Mouse (Mus musculus) thymus, adult 2 months (tissue): ENCODE data around the gene Tubg2.

ENCODE experiments used
- CTCF ChIP-seq: fragments of 200-500 bp; IDR thresholded peaks from 2 replicates; pipeline ENCODE4 v1.5.1; 2012; ENCODE audit warnings: mild to moderate bottlenecking, control low read depth, low read length, moderate library complexity, borderline replicate concordance; ENCODE audit not compliant: control insufficient read depth, poor library complexity, insufficient read depth; ENCODE audit errors: extremely low read depth
- POLR2A ChIP-seq: fragments of 200-500 bp; IDR thresholded peaks from 2 replicates; pipeline ENCODE4 v1.6.1; 2012; ENCODE audit warnings: mild to moderate bottlenecking, low read length, control low read depth, moderate library complexity; ENCODE audit not compliant: control insufficient read depth, poor library complexity, insufficient read depth; ENCODE audit errors: extremely low read depth

DNA sequence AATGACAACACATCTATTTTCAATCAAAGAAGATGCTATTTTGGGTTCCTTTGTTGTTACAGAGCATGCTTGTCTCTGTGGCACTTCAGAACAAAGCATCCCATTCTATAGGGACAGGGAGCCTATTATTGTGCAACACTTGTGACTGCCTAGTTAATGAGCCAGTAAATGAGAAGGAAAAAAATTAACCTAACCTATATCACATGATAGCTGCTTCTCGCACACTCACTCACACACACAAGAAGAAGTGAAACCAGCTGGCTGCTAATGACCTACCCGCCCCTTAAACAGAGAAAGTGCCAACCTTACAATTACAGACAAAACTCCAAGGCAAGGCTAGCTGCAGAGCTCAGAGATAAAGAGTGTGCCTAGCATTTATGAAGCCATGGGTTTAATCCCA, 40.1 kb upstream of the Tubg2 start:
- TF ChIP-seq CTCF: no peak
- no peak for TF ChIP-seq POLR2A
